In genomic region chr11:102555400-102556030, GRCm38 (mm10) we compare ENCODE assay signal across 8 mouse cellular contexts. TPM values are rescaled to one million over a fixed set of nuclear protein-coding genes. Genes with fewer than 3 reads are reported as not detected.
DNase-seq lines count a peak whose midpoint lies in the region; ATAC-seq lines count a peak whose summit lies in the region.

No protein-coding gene starts in this region.

- peak overlapping the region; percentile 92 for H3K9ac ChIP-seq in hindbrain, embryonic 13.5 days

- WGBS in heart, embryonic 10.5 days = under 1% methylated on average over 39 of the region's 39 CpGs
- WGBS in hindbrain, embryonic 13.5 days = under 1% methylated on average over 38 of the region's 39 CpGs

- H3K9me3 ChIP-seq in heart, embryonic 10.5 days = no peaks in the 10 kb centered on the region
- no peaks in the 10 kb centered on the region for H3K9me3 ChIP-seq in hindbrain, embryonic 13.5 days

- no peaks in the 10 kb centered on the region for H3K27me3 ChIP-seq in heart, embryonic 10.5 days (ENCODE audit: insufficient read depth, poor library complexity, severe bottlenecking)
- no peaks in the 10 kb centered on the region for H3K27me3 ChIP-seq in hindbrain, embryonic 13.5 days

- peak; percentile 81 for ATAC-seq in hindbrain, embryonic 13.5 days (ENCODE audit: low FRiP score)
- peak; percentile 39; the same call in 1 of the 2 replicates for ATAC-seq in megakaryocyte-erythroid progenitor cell, adult 5-6 weeks (replicated peaks; ENCODE audit: low FRiP score, low TSS enrichment, poor library complexity, severe bottlenecking)

- intact Hi-C loops in heart, postnatal 25 days (cut with DNase I) = loop anchor here (5.0 kb wide), 1 partner anchor 68 kb away; no protein-coding TSS in a partner anchor

- peaks cover 3% of the 10 kb centered on the region; the same call in 1 of the 2 replicates for H3K36me3 ChIP-seq in heart, embryonic 10.5 days
- no peaks in the 10 kb centered on the region for H3K36me3 ChIP-seq in hindbrain, embryonic 13.5 days

- peak overlapping the region; percentile 83 for H3K4me2 ChIP-seq in hindbrain, embryonic 13.5 days

- DNase-seq in heart, embryonic 10.5 days (ENCODE audit: low spot score) = no peak
- DNase-seq in heart, postnatal 25 days (ENCODE audit: low spot score) = no peak
- peak; percentile 34 for DNase-seq in urinary bladder, postnatal 25 days (ENCODE audit: low spot score)
- DNase-seq in urinary bladder, adult 18-20 months (ENCODE audit: low spot score in 2 of 2) = no peak
- DNase-seq in c-Kit-positive CD71-positive TER-119-positive erythroid progenitor cells, embryonic 14.5 days (ENCODE audit: low spot score) = no peak
- no peak for DNase-seq in cerebellum, adult 9-11 months

- peaks cover 14% of the 10 kb centered on the region for H3K4me1 ChIP-seq in heart, embryonic 10.5 days
- peaks cover 38% of the 10 kb centered on the region for H3K4me1 ChIP-seq in hindbrain, embryonic 13.5 days (replicated peaks)

- H3K4me3 ChIP-seq in heart, embryonic 10.5 days = peak overlapping the region; percentile 92
- peak overlapping the region; percentile 70 for H3K4me3 ChIP-seq in hindbrain, embryonic 13.5 days

- peak overlapping the region; percentile 99 for H3K27ac ChIP-seq in heart, embryonic 10.5 days
- H3K27ac ChIP-seq in hindbrain, embryonic 13.5 days = peak overlapping the region; percentile 99

RNA-seq across cellular contexts. Expression of gene Gpatch8, which starts 0.7 kb away (rescaled TPM):
- 45.7 and 47.0 TPM in 2 replicates for polyA plus RNA-seq in heart, embryonic 10.5 days (2016; fragmentation: Nextera tagmentation; extraction: Ambion mirVana)
- total RNA-seq in heart, postnatal 25 days (2021) = 10 to 100 TPM; 19.3 to 23.2 TPM
- polyA plus RNA-seq in hindbrain, embryonic 13.5 days (2015; fragmentation: Nextera tagmentation; extraction: Ambion mirVana) = 83.4 and 86.1 TPM in 2 replicates
- total RNA-seq in megakaryocyte-erythroid progenitor cell, adult 5-6 weeks (2014; fragmentation: Nextera tagmentation) = 44.9 and 47.2 TPM in 2 replicates
- 34.3 and 38.2 TPM in 2 replicates for total RNA-seq in megakaryocyte-erythroid progenitor cell, adult 5-6 weeks (2017)

RNA-seq across cellular contexts. Expression of gene Gm11627, which starts 23.7 kb away (rescaled TPM):
- polyA plus RNA-seq in heart, embryonic 10.5 days (2016; fragmentation: Nextera tagmentation; extraction: Ambion mirVana) = 11.6 and 13.5 TPM in 2 replicates
- total RNA-seq in heart, postnatal 25 days (2021) = 1 to 10 TPM; 2.2 TPM
- 2.8 and 5.3 TPM in 2 replicates for polyA plus RNA-seq in hindbrain, embryonic 13.5 days (2015; fragmentation: Nextera tagmentation; extraction: Ambion mirVana)
- total RNA-seq in megakaryocyte-erythroid progenitor cell, adult 5-6 weeks (2014; fragmentation: Nextera tagmentation) = not detected in 2 replicates
- not detected in 2 replicates for total RNA-seq in megakaryocyte-erythroid progenitor cell, adult 5-6 weeks (2017)

RNA-seq across cellular contexts. Expression of gene Fzd2, which starts 48.7 kb away (rescaled TPM):
- polyA plus RNA-seq in heart, embryonic 10.5 days (2016; fragmentation: Nextera tagmentation; extraction: Ambion mirVana) = 22.9 and 34.5 TPM in 2 replicates
- total RNA-seq in heart, postnatal 25 days (2021) = 1 to 10 TPM; 4.7 to 5.0 TPM
- polyA plus RNA-seq in hindbrain, embryonic 13.5 days (2015; fragmentation: Nextera tagmentation; extraction: Ambion mirVana) = 10.5 and 11.8 TPM in 2 replicates
- not detected in 2 replicates for total RNA-seq in megakaryocyte-erythroid progenitor cell, adult 5-6 weeks (2014; fragmentation: Nextera tagmentation)
- total RNA-seq in megakaryocyte-erythroid progenitor cell, adult 5-6 weeks (2017) = not detected in 2 replicates

Comparison
In these comparisons a context has a peak if more than half of its experiments do, and no peak if none do; other contexts are left out.
1. RNA of gene Fzd2, which starts 48.7 kb away (total RNA-seq): 4.7 to 5.0 TPM in heart, postnatal 25 days; not detected in megakaryocyte-erythroid progenitor cell, adult 5-6 weeks; every median in the first group is over 4 times any median in the second.